Mouse (Mus musculus) midbrain, embryonic 16.5 days (tissue): ENCODE results near the gene Sh3gl2. TPM values are rescaled to one million over a fixed set of nuclear protein-coding genes. Genes with fewer than 3 reads are reported as not detected.

Experiments used
- ATAC-seq: fragments of 200-750 bp; cut with Nextera tagmentation; 2 replicates; pipeline ENCODE4 v1.8.0; 2017; ENCODE audit warnings: moderate TSS enrichment
- H3K27ac ChIP-seq: fragments of 300-500 bp; sonication (generic); 2 replicates; pipeline ENCODE4 v1.5.1; 2014; ENCODE audit warnings: mild to moderate bottlenecking, low read length, mixed read lengths
- H3K27me3 ChIP-seq: fragments of 300-500 bp; sonication (generic); 2 replicates; pipeline ENCODE4 v1.6.1; 2014; ENCODE audit warnings: low read depth, low read length, mixed read lengths; ENCODE audit not compliant: control insufficient read depth, insufficient read depth
- H3K36me3 ChIP-seq: fragments of 300-500 bp; sonication (generic); 2 replicates; pipeline ENCODE4 v1.6.1; 2014; ENCODE audit warnings: mild to moderate bottlenecking, low read length, moderate library complexity, mixed read lengths; ENCODE audit not compliant: control insufficient read depth, insufficient read depth
- H3K4me1 ChIP-seq: fragments of 300-500 bp; sonication (generic); 2 replicates; pipeline ENCODE4 v1.6.1; 2014; ENCODE audit warnings: mild to moderate bottlenecking, low read length, mixed read lengths; ENCODE audit not compliant: control insufficient read depth, insufficient read depth
- H3K4me2 ChIP-seq: fragments of 300-500 bp; sonication (generic); 2 replicates; pipeline ENCODE4 v1.6.1; 2014; ENCODE audit warnings: mild to moderate bottlenecking, low read length, mixed read lengths
- H3K4me3 ChIP-seq: fragments of 300-500 bp; sonication (generic); 2 replicates; pipeline ENCODE4 v1.5.1; 2014; ENCODE audit warnings: low read depth, mild to moderate bottlenecking, low read length, moderate library complexity, mixed read lengths
- H3K9ac ChIP-seq: fragments of 300-500 bp; sonication (generic); 2 replicates; pipeline ENCODE4 v1.6.1; 2014; ENCODE audit warnings: low read depth, low read length, mixed read lengths
- H3K9me3 ChIP-seq: fragments of 300-500 bp; sonication (generic); replicated peaks from 2 replicates; pipeline ENCODE4 v1.6.1; 2014; ENCODE audit warnings: mild to moderate bottlenecking, low read length, mixed read lengths; ENCODE audit not compliant: control insufficient read depth, poor library complexity, severe bottlenecking
- WGBS: fragments of 180-500 bp; shearing (Covaris S2); extraction: QIAGEN DNeasy Blood & Tissue Kit; methylation state at CpG from one replicate; pipeline ENCODE4 v1.1.7; 2014; 5-methylcytosine and 5-hydroxymethylcytosine counted together
- polyA plus RNA-seq: library from polyadenylated mRNA; unstranded; fragments of >200 nt; fragmentation: Nextera tagmentation; extraction: Ambion mirVana; gene quantifications from 2 replicates; pipeline ENCODE4 v1.2.1, GENCODE M21; 2015

Sh3gl2 gene
- polyA plus RNA-seq, 1 experiment from 2014 or later: 112 TPM

GRCm38 (mm10) chr4:85402823-85403222 lies 197.9 kb downstream of the Sh3gl2 start:
- H3K36me3 ChIP-seq: no peaks in the 10 kb centered on the region
- H3K27ac ChIP-seq: no peak overlapping the region
- 46% methylated on average over 4 of the region's 4 CpGs for WGBS
- no peak; the same call in 1 of the 2 replicates for ATAC-seq
- no peak overlapping the region for H3K4me2 ChIP-seq
- no peaks in the 10 kb centered on the region for H3K9me3 ChIP-seq
- H3K4me3 ChIP-seq: no peak overlapping the region
- no peak overlapping the region for H3K9ac ChIP-seq
- no peaks in the 10 kb centered on the region for H3K27me3 ChIP-seq
- H3K4me1 ChIP-seq: no peaks in the 10 kb centered on the region

- 43% methylated on average over 10 of the region's 10 CpGs for WGBS
- Histone ChIP-seq H3K4me2 (no peak overlapping the region), H3K9me3 (no peaks in the 10 kb centered on the region), H3K36me3 (no peaks in the 10 kb centered on the region), H3K4me1 (no peaks in the 10 kb centered on the region), H3K9ac (no peak overlapping the region), H3K27ac (no peak overlapping the region), H3K27me3 (no peaks in the 10 kb centered on the region), H3K4me3 (no peak overlapping the region)
- peak; percentile 63; the same call in 1 of the 2 replicates for ATAC-seq
Measured at GRCm38 (mm10) chr4:85404424-85405194, 199.7 kb downstream of the Sh3gl2 start.

GRCm38 (mm10) chr4:85405276-85405675 lies 200.3 kb downstream of the Sh3gl2 start:
- H3K27ac ChIP-seq: no peak overlapping the region
- 73% methylated on average over 7 of the region's 7 CpGs for WGBS
- H3K9ac ChIP-seq: no peak overlapping the region
- H3K36me3 ChIP-seq: no peaks in the 10 kb centered on the region
- no peak overlapping the region for H3K4me2 ChIP-seq
- H3K4me1 ChIP-seq: no peaks in the 10 kb centered on the region
- H3K27me3 ChIP-seq: no peaks in the 10 kb centered on the region
- H3K9me3 ChIP-seq: no peaks in the 10 kb centered on the region
- peak; percentile 11; the same call in 1 of the 2 replicates for ATAC-seq
- H3K4me3 ChIP-seq: no peak overlapping the region

GRCm38 (mm10) chr4:85416466-85416865 lies 211.5 kb downstream of the Sh3gl2 start:
- Histone ChIP-seq H3K4me2 (no peak overlapping the region), H3K4me3 (no peak overlapping the region), H3K27me3 (no peaks in the 10 kb centered on the region), H3K9ac (no peak overlapping the region), H3K27ac (no peak overlapping the region), H3K9me3 (no peaks in the 10 kb centered on the region), H3K4me1 (no peaks in the 10 kb centered on the region), H3K36me3 (no peaks in the 10 kb centered on the region)
- 96% methylated on average over 3 of the region's 3 CpGs for WGBS
- no peak for ATAC-seq

GRCm38 (mm10) chr4:85420429-85420828 lies 215.5 kb downstream of the Sh3gl2 start:
- H3K27me3 ChIP-seq: no peaks in the 10 kb centered on the region
- no peak overlapping the region for H3K9ac ChIP-seq
- no peaks in the 10 kb centered on the region for H3K9me3 ChIP-seq
- no peak overlapping the region for H3K27ac ChIP-seq
- H3K36me3 ChIP-seq: no peaks in the 10 kb centered on the region
- no peak for ATAC-seq
- H3K4me2 ChIP-seq: no peak overlapping the region
- no peaks in the 10 kb centered on the region for H3K4me1 ChIP-seq
- no peak overlapping the region for H3K4me3 ChIP-seq
- WGBS: 85% methylated on average over 6 of the region's 6 CpGs

GRCm38 (mm10) chr4:85426211-85426610 lies 221.3 kb downstream of the Sh3gl2 start:
- no peak for ATAC-seq
- Histone ChIP-seq H3K27me3 (no peaks in the 10 kb centered on the region), H3K4me1 (no peaks in the 10 kb centered on the region), H3K4me2 (no peak overlapping the region), H3K36me3 (no peaks in the 10 kb centered on the region), H3K9ac (no peak overlapping the region), H3K4me3 (no peak overlapping the region), H3K9me3 (no peaks in the 10 kb centered on the region), H3K27ac (no peak overlapping the region)
- 89% methylated on average over 4 of the region's 4 CpGs for WGBS

- no peak overlapping the region for H3K4me3 ChIP-seq
- no peaks in the 10 kb centered on the region for H3K27me3 ChIP-seq
- H3K4me1 ChIP-seq: no peaks in the 10 kb centered on the region
- no peak overlapping the region for H3K4me2 ChIP-seq
- no peak overlapping the region for H3K27ac ChIP-seq
- no peaks in the 10 kb centered on the region for H3K36me3 ChIP-seq
- H3K9me3 ChIP-seq: no peaks in the 10 kb centered on the region
- H3K9ac ChIP-seq: no peak overlapping the region
- ATAC-seq: no peak
- 89% methylated on average over 4 of the region's 4 CpGs for WGBS
Measured at GRCm38 (mm10) chr4:85432786-85433185, 227.9 kb downstream of the Sh3gl2 start.

- ATAC-seq: no peak
- 52% methylated on average over 8 of the region's 8 CpGs for WGBS
- no peak overlapping the region for H3K4me3 ChIP-seq
- H3K36me3 ChIP-seq: no peaks in the 10 kb centered on the region
- H3K27me3 ChIP-seq: no peaks in the 10 kb centered on the region
- no peak overlapping the region for H3K4me2 ChIP-seq
- no peak overlapping the region for H3K27ac ChIP-seq
- no peaks in the 10 kb centered on the region for H3K9me3 ChIP-seq
- no peak overlapping the region for H3K9ac ChIP-seq
- H3K4me1 ChIP-seq: no peaks in the 10 kb centered on the region
Measured at GRCm38 (mm10) chr4:85434734-85435133, 229.8 kb downstream of the Sh3gl2 start.

GRCm38 (mm10) chr4:85438813-85439212 lies 233.9 kb downstream of the Sh3gl2 start:
- no peak for ATAC-seq

More at GRCm38 (mm10) chr4:85438813-85439212, 233.9 kb downstream of the Sh3gl2 start:
- no peak overlapping the region for H3K27ac ChIP-seq
- H3K9ac ChIP-seq: no peak overlapping the region
- H3K36me3 ChIP-seq: no peaks in the 10 kb centered on the region
- no peaks in the 10 kb centered on the region for H3K4me1 ChIP-seq
- no peak overlapping the region for H3K4me2 ChIP-seq
- WGBS: 68% methylated on average over 3 of the region's 3 CpGs
- no peaks in the 10 kb centered on the region for H3K27me3 ChIP-seq
- H3K4me3 ChIP-seq: no peak overlapping the region
- no peaks in the 10 kb centered on the region for H3K9me3 ChIP-seq
